Mouse (Mus musculus): ENCODE measurements around the gene Mak.
A peak's percentile ranks its signal among the peaks of the same experiment; 100 is the strongest.

DNA sequence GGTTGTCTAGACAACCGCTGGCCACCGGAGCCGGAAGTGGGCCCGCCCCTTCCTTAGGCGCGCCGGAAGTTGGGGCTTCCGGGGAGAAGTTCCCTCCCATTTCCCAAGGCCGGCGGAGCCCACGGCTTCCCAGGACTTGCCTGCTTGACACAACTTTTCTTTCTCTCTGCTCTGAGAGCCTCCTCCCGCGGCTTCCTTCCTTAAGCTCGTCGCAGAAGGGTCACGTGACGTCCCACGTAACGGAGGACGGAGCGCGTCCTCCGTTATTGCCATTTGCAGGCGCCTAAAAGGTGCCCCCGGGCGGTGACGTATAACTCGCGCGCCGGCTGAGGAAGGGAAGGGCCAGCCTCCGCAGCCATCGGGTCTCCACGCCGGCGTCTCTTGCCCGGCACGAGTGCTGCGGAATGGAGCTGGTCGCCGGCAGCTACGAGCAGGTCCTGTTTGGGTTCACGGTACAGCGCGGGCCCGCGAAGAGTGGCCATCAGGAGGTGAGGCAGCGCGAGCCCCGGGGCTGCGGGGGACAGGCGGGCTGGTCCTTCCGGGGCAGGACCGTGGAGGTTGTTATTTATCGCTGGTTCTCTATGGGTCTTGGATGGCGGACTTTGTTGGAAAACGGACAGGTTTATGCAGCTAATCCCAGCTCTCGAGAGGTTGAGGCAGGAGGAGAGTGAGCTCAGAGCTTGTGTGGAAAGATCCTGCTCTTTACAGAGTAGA is 78.4 kb downstream of the Mak start, which contains the start of gene Pak1ip1:
- TF ChIP-seq CTCF (IDR thresholded peaks at IDR 0.05; ENCODE audit: control insufficient read depth, insufficient read depth, insufficient replicate concordance, low read depth, low read length) = no peak
- TF ChIP-seq POLR2A (IDR thresholded peaks at IDR 0.05; ENCODE audit: control insufficient read depth, low read depth, low read length) = peak; percentile 32; the same call in 1 of the 2 replicates
